Mouse (Mus musculus) embryonic facial prominence, embryonic 15.5 days (tissue): ENCODE data around the gene Tfe3. TPM values are rescaled to one million over a fixed set of nuclear protein-coding genes. Genes with fewer than 3 reads are reported as not detected.

Source experiments
- ATAC-seq: fragments of 200-750 bp; cut with Nextera tagmentation; 2 replicates; pipeline ENCODE4 v1.8.0; 2017; ENCODE audit warnings: low read depth, moderate TSS enrichment; ENCODE audit not compliant: insufficient number of reproducible peaks, low FRiP score, low TSS enrichment
- H3K27ac ChIP-seq: fragments of 300-500 bp; sonication (generic); replicated peaks from 2 replicates; pipeline ENCODE4 v1.5.1; 2015; ENCODE audit warnings: mild to moderate bottlenecking, inconsistent platforms
- H3K27me3 ChIP-seq: fragments of 300-500 bp; sonication (generic); 2 replicates; pipeline ENCODE4 v1.6.1; 2015; ENCODE audit warnings: inconsistent platforms
- H3K36me3 ChIP-seq: fragments of 300-500 bp; sonication (generic); 2 replicates; pipeline ENCODE4 v1.6.1; 2015; ENCODE audit warnings: mild to moderate bottlenecking, inconsistent platforms
- H3K4me1 ChIP-seq: fragments of 300-500 bp; sonication (generic); 2 replicates; pipeline ENCODE4 v1.6.1; 2015; ENCODE audit warnings: inconsistent platforms
- H3K4me2 ChIP-seq: fragments of 300-500 bp; sonication (generic); replicated peaks from 2 replicates; pipeline ENCODE4 v1.6.1; 2015; ENCODE audit warnings: mild to moderate bottlenecking, inconsistent platforms
- H3K4me3 ChIP-seq: fragments of 300-500 bp; sonication (generic); replicated peaks from 2 replicates; pipeline ENCODE4 v1.5.1; 2015; ENCODE audit warnings: mild to moderate bottlenecking, inconsistent platforms
- H3K9ac ChIP-seq: fragments of 300-500 bp; sonication (generic); 2 replicates; pipeline ENCODE4 v1.6.1; 2015; ENCODE audit warnings: inconsistent platforms
- H3K9me3 ChIP-seq: fragments of 300-500 bp; sonication (generic); replicated peaks from 2 replicates; pipeline ENCODE4 v1.6.1; 2016; ENCODE audit warnings: inconsistent platforms
- WGBS: fragments of 180-500 bp; shearing (Covaris S2); methylation state at CpG from one replicate; pipeline ENCODE4 v1.1.7; 2015; 5-methylcytosine and 5-hydroxymethylcytosine counted together
- polyA plus RNA-seq: library from polyadenylated mRNA; unstranded; fragments of >200 nt; fragmentation: Nextera tagmentation; extraction: Ambion mirVana; gene quantifications from 2 replicates; pipeline ENCODE4 v1.2.1, GENCODE M21; 2015

Tfe3 gene
- polyA plus RNA-seq, 1 experiment from 2014 or later = 35.9 TPM

DNA sequence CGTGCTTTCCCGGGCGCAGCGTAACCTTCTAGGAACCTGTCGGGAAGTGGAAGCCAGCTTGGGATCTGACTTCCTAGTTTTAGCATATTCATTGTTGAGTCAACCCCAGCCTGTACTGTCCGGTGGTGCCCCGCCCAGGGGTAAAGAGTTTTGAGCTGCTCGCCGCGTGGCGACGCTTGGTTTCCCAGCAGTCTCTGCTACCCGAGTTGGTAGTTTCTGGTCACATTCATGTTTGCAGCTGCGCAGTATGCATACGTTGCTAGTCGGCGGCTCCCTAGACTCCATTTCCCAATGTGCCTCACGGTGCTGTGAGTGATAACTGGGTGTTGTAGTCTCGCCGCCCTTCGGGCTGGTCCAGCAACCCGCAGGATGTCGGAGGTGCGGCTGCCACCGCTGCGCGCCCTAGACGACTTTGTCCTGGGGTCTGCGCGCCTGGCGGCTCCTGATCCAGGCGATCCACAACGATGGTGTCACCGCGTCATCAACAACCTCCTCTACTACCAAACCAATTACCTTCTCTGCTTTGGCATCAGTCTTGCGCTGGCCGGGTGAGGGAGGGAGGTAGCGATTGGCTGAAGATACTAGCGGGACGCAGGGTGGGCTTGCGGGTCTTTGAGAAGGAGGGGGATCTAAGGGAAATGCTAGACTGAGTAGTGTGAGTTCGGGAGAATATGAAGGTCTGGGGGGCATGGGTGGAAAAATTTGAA, 34.0 kb upstream of the Tfe3 start, which contains the start of gene Praf2:
Praf2 (plus strand) TSS at position 225 of the 707 bp plus-strand sequence.
- Histone ChIP-seq H3K27me3 (no peaks in the 10 kb centered on the region), H3K9me3 (no peaks in the 10 kb centered on the region), H3K4me2 (peak within 1 kb of the TSS; percentile 47), H3K4me3 (peak within 1 kb of the TSS; percentile 51), H3K9ac (0 out of 2 replicates have a peak within 1 kb of the TSS, but pooled peaks have one; percentile 12), H3K27ac (peak within 1 kb of the TSS; percentile 60), H3K4me1 (0 out of 2 replicates have a peak, but pooled peaks cover 4% of the 10 kb centered on the region), H3K36me3 (0 out of 2 replicates have a peak, but pooled peaks cover 9% of the 10 kb centered on the region)
- WGBS = 15% methylated on average over 42 of the region's 42 CpGs
- peak; percentile 95 for ATAC-seq

DNA sequence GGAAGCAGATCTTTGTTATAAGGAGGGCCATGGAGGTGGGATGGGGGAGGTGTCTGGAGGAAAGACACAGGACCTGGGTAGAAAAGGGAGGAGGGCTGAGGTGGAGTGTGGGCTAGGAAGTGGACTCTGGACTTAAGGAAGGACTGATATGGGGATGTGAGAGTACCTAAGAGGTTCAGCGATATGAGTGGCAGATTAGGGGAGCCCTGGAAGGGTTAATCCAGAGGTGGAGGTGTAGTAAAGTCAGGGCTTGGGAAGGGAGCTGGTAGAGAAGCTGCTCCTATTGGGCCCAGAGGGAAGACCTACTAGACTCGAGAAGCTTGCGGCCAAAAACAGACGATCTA, 33.5 kb upstream of the Tfe3 start:
- 32% methylated on average over 4 of the region's 4 CpGs for WGBS
- H3K9ac ChIP-seq = 0 out of 2 replicates have a peak overlapping the region, but pooled peaks have one; percentile 12

DNA sequence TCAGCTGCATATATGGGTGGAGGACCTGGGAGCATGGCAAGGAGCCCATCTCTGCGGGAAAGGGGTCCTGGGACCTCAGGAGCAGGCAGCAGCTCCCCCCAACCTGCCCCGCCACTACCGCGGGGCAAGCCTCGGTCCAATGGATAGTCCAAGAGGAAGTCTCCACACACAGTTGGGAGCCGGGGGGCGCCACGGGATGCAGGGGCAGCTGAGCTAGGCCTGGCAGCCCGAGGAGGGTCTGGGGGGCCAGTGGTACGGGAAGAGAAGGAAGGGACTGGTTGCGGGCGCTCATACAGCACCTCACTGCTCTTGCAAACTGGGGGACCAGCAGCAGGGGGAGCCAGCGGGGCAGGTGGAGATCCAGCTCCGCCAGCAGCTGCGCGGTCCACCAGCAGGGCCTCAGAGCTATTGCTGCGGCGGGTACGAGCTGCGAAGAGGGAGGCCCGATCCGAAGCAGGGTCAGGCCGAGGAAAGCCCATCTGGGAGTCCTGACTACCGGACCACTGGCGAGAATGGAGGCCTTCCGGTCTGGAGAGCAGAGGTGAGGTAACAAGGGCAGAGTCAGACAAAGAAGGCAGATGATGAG, 28.7 kb upstream of the Tfe3 start:
- no peaks in the 10 kb centered on the region for H3K9me3 ChIP-seq
- H3K36me3 ChIP-seq = 0 out of 2 replicates have a peak, but pooled peaks cover 3% of the 10 kb centered on the region
- no peak for ATAC-seq
- H3K4me3 ChIP-seq = no peak overlapping the region
- no peaks in the 10 kb centered on the region for H3K27me3 ChIP-seq
- H3K4me1 ChIP-seq = 0 out of 2 replicates have a peak, but pooled peaks cover 4% of the 10 kb centered on the region
- no peak overlapping the region for H3K9ac ChIP-seq
- H3K4me2 ChIP-seq = no peak overlapping the region
- H3K27ac ChIP-seq = no peak overlapping the region
- 32% methylated on average over 26 of the region's 26 CpGs for WGBS

More for the DNA sequence above, 33.5 kb upstream of the Tfe3 start:
- Histone ChIP-seq H3K27me3 (no peaks in the 10 kb centered on the region), H3K36me3 (0 out of 2 replicates have a peak, but pooled peaks cover 9% of the 10 kb centered on the region), H3K4me3 (peak overlapping the region; percentile 51), H3K9me3 (no peaks in the 10 kb centered on the region), H3K4me1 (0 out of 2 replicates have a peak, but pooled peaks cover 4% of the 10 kb centered on the region), H3K4me2 (peak overlapping the region; percentile 47), H3K27ac (no peak overlapping the region)
- no peak for ATAC-seq

DNA sequence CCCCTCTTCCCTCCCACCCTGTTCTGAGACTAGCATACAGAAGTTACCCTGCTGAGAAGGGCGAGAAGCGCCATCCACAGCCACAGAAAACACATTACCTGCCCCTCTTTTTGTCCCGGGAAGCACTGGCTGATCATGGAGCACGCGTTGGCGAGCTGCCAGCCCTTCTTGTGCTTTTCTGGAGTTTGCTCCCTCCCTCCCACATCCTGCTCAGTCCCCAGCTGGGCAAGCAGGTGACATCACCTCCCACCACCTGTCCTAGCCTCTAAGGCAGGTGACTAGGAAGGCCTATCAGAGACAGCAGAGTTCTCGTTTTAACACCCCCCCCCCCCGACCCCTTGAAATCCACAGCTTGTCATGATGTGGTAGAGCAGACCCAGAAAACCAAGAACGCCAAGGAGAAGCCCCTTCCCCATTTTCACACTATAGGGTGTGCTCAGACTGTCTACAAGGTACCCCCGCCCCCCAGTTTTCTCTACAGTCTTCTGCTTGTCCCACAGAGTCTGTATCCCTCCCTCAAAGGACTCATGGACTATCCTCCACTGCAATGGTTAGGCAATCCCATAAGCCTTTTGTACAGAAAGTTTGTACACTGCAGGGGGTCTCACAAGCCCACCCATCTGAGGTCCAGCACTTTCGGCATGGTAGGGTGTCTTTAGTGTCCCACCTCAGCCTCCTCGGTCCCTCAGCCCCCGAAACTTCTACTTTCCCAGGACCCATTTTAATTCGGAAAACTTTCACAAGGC, 22.9 kb upstream of the Tfe3 start:
- Histone ChIP-seq H3K9me3 (no peaks in the 10 kb centered on the region), H3K4me3 (no peak overlapping the region), H3K36me3 (0 out of 2 replicates have a peak, but pooled peaks cover 3% of the 10 kb centered on the region), H3K27ac (peak overlapping the region; percentile 71; the same call in 1 of the 2 replicates), H3K4me1 (no peaks in the 10 kb centered on the region), H3K9ac (no peak overlapping the region), H3K4me2 (no peak overlapping the region), H3K27me3 (no peaks in the 10 kb centered on the region)
- 0 out of 2 replicates have a peak, but pooled peaks have one; percentile 56 for ATAC-seq
- 57% methylated on average over 14 of the region's 14 CpGs for WGBS

DNA sequence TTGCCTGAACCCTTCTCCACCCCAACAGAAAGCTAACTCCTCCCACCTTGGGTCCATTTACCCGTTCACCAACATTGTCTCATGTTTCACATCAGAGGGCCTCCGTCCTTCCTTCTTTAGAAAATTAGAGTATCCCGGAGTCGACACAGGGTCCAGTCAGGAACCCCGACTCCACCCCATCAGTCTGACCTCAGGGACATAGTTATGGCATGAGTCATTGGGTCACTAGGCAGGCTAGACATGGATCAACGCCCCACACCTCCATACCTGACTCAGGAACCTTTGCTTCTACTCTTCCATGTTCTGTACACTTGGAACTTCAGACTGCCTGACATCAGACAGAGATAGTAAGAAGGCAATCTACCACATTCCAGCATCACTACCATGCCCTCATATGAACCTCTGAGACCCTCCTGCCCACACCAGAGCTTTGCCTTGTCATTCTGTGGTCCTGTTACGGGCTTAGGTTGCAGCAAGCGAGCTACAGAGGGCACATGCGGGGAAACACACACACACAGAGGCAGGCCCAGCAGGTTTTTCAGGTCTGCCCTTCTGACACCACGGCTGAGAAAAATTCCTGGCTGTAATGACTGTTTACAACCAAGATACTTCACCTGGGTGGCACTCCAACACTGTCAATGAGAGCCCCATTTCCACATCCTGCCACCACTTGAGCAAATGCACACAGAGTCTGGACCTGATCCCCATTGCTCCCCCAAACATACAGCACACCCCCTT, 22.1 kb upstream of the Tfe3 start:
- Histone ChIP-seq H3K4me3 (no peak overlapping the region), H3K36me3 (0 out of 2 replicates have a peak, but pooled peaks cover 3% of the 10 kb centered on the region), H3K9ac (no peak overlapping the region), H3K9me3 (no peaks in the 10 kb centered on the region), H3K27me3 (no peaks in the 10 kb centered on the region), H3K4me2 (no peak overlapping the region), H3K4me1 (no peaks in the 10 kb centered on the region), H3K27ac (peak overlapping the region; percentile 71)
- no peak for ATAC-seq
- WGBS = 50% methylated on average over 10 of the region's 10 CpGs

DNA sequence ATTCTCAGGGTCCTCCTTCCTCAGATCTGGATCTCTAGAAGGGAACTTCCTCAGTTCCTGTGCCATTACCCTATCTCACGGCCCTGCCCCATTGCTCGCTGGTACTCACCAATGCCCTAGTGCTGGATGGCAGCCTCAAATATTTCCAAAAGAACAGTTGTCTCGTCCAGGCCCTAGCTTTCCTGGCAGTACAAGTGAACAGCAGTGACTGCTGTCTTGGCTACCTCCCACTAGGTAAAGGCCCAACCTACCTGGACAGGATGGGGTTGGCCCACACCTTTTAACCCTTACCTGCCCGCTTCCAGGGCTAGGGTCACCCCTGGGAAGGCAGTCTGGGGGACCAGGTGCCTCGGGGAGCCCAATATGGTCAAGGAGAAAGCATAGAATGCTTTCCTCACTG, 21.3 kb upstream of the Tfe3 start:
- 0 out of 2 replicates have a peak overlapping the region, but pooled peaks have one; percentile 3 for H3K4me3 ChIP-seq
- 0 out of 2 replicates have a peak overlapping the region, but pooled peaks have one; percentile 48 for H3K27ac ChIP-seq
- H3K9ac ChIP-seq = no peak overlapping the region

DNA sequence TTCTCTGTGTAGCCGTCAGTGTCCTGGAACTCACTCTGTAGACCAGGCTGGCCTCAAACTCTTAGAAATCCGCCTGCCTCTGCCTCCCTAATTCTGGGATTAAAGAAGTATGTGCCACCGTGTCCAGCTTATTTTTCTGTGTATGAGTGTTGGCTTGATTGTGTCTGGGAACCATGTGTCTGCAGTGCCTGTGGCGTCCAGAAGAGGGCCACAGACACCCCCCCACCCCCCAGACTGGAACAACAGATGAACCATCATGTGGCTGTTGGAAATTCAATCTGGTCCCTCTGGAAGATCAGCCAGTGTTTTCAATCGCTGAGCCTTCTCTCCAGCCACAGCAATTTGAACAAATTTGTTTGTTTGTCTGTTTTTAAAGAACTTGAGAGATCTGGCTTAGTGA, 18.9 kb upstream of the Tfe3 start:
- ATAC-seq = no peak
- WGBS = 53% methylated on average over 5 of the region's 5 CpGs
- no peak overlapping the region for H3K27ac ChIP-seq
- no peaks in the 10 kb centered on the region for H3K36me3 ChIP-seq
- no peaks in the 10 kb centered on the region for H3K4me1 ChIP-seq
- no peak overlapping the region for H3K4me2 ChIP-seq
- no peak overlapping the region for H3K4me3 ChIP-seq
- H3K9me3 ChIP-seq = no peaks in the 10 kb centered on the region
- H3K9ac ChIP-seq = no peak overlapping the region
- no peaks in the 10 kb centered on the region for H3K27me3 ChIP-seq

More for the DNA sequence above, 21.3 kb upstream of the Tfe3 start:
- no peak for ATAC-seq
- Histone ChIP-seq H3K9me3 (no peaks in the 10 kb centered on the region), H3K27me3 (no peaks in the 10 kb centered on the region), H3K4me1 (no peaks in the 10 kb centered on the region), H3K4me2 (no peak overlapping the region), H3K36me3 (0 out of 2 replicates have a peak, but pooled peaks cover 1% of the 10 kb centered on the region)
- WGBS = 48% methylated on average over 5 of the region's 5 CpGs

DNA sequence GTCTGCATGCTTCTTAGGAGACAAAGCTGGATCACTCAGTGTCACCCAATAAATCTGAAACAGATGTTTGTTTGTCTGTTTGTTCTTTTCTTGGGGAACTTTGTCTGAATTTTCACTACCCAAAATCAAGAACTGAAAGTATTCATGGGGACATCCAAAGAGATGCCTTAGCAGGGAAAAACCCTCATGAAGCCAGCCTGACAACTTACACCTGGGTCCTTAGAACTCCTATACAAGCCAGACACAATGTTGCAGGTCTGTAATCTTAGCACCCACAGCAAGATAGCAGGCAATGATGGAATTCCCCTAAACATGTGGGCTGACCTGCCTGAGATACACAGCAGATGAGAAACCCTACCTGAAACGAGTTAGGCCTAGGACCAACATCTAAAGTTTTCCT, 17.4 kb upstream of the Tfe3 start:
- H3K4me1 ChIP-seq = no peaks in the 10 kb centered on the region
- 57% methylated on average over 1 of the region's 1 CpGs for WGBS
- no peaks in the 10 kb centered on the region for H3K9me3 ChIP-seq
- no peak overlapping the region for H3K27ac ChIP-seq
- H3K36me3 ChIP-seq = no peaks in the 10 kb centered on the region
- no peak overlapping the region for H3K4me2 ChIP-seq
- no peak overlapping the region for H3K9ac ChIP-seq
- H3K27me3 ChIP-seq = no peaks in the 10 kb centered on the region
- ATAC-seq = no peak
- H3K4me3 ChIP-seq = no peak overlapping the region

DNA sequence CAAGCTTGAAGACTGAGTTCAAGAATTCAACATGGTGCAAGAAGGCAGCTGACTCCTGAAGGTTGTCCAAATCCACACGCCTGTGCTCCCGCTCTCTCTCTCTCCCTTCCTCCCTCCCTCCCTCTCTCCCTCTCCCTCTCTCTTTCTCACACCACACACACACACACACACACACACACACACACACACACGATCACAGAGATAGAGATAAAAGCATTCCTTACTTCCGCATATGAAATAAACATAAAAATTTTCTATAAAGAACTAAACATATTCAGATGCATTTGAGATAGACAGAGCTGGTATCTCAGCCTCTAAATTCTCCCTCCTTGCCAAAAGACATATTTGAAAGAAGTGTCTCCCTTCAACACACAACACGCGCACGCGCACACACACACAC, 16.9 kb upstream of the Tfe3 start:
- no peak overlapping the region for H3K4me3 ChIP-seq
- 85% methylated on average over 8 of the region's 8 CpGs for WGBS
- no peak for ATAC-seq

DNA sequence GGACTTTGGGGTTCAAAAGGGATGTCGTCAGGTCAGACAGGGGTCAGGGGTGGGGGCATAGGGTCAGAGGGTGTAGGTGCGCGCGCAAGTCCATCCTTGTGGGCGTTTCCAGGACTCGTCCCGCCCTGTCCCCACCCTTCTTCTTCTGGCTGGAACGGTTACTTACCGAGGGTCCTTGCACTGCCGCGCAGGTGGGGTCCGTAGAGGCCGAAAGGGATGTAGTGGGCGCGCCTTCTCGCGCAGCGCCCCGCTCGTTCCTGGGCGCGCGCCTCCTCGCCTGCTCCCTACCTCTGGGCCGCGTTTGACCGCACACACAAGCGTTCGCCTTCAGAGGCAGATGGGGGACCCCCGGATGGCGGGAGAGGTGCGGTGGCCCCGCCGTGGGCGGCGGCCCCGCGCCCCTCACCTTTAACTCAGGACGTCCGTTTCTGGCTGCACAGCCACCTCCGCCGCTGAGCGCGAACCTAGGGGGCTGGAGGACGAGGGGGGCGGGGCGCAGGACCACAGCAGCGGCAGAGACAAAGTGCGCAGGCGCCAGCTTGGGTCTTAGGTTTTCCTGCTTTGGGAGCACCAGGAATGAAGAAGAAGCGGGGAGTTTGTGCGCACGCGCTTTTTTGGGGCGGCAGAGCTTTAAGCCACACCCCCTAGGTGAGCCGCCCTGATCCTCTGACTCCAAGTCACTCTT, 11.8 kb upstream of the Tfe3 start, which contains the start of gene Ccdc120:
Ccdc120 (minus strand) TSS at position 474 of the 685 bp plus-strand sequence.
- H3K9ac ChIP-seq = peak within 1 kb of the TSS; percentile 57
- H3K4me1 ChIP-seq = no peaks in the 10 kb centered on the region
- no peaks in the 10 kb centered on the region for H3K9me3 ChIP-seq
- H3K4me3 ChIP-seq = peak within 1 kb of the TSS; percentile 66
- H3K4me2 ChIP-seq = peak within 1 kb of the TSS; percentile 49
- 6% methylated on average over 54 of the region's 56 CpGs for WGBS
- peak; percentile 79 for ATAC-seq
- H3K27me3 ChIP-seq = no peaks in the 10 kb centered on the region
- H3K27ac ChIP-seq = no peak within 1 kb of the TSS
- H3K36me3 ChIP-seq = no peaks in the 10 kb centered on the region

More for the DNA sequence above, 16.9 kb upstream of the Tfe3 start:
- Histone ChIP-seq H3K27ac (no peak overlapping the region), H3K4me2 (no peak overlapping the region), H3K9ac (no peak overlapping the region), H3K4me1 (no peaks in the 10 kb centered on the region), H3K9me3 (no peaks in the 10 kb centered on the region), H3K27me3 (no peaks in the 10 kb centered on the region), H3K36me3 (no peaks in the 10 kb centered on the region)
